Mouse (Mus musculus) kidney, adult 2 months (tissue): ENCODE measurements around the gene Bend3.

ENCODE experiments used
- CTCF ChIP-seq: fragments of 200-500 bp; conservative IDR thresholded peaks from 2 replicates; pipeline ENCODE4 v1.5.1; 2011; ENCODE audit warnings: low read depth, mild to moderate bottlenecking, control low read depth, low read length, moderate library complexity, mixed read lengths; ENCODE audit not compliant: insufficient read depth, insufficient read length
- POLR2A ChIP-seq: fragments of 200-500 bp; IDR thresholded peaks from one replicate; pipeline ENCODE4 v1.6.1; 2011; ENCODE audit warnings: low read depth, low read length, control low read depth

DNA sequence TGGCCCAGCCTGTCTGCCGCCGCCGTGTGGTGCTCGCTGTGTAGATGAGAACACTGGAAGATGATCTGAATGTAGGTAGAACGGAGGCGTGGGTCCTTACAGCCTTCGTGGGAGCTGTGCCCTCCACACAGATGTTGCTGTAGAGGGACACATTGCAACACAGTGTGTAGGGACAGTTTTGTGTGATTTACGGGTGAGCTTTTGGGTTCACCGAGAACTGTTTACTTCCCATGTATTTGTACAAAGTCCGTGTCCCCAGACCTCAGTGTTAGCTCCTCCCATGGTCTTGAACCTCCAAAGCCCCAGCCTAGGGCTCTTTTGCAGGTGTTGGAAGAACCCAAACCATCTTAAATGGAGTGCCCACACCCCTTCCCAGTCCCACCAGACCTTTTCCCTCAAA is 34.3 kb downstream of the Bend3 start:
- TF ChIP-seq POLR2A = no peak
- no peak for TF ChIP-seq CTCF
